Mouse (Mus musculus): ENCODE measurements at regions not wholly inside any gene's neighbourhood (a gene's known extent, or its start where the extent isn't known, plus 50 kb on each side); places are given as distances from the start of the nearest gene placed in this dataset.

- no peak for DNase-seq (ENCODE audit: low read depth, low spot score)
These were observed 235.8 kb upstream of the Tmtc4 start for GRCm38 (mm10) chr14:123219590-123219989.

DNA sequence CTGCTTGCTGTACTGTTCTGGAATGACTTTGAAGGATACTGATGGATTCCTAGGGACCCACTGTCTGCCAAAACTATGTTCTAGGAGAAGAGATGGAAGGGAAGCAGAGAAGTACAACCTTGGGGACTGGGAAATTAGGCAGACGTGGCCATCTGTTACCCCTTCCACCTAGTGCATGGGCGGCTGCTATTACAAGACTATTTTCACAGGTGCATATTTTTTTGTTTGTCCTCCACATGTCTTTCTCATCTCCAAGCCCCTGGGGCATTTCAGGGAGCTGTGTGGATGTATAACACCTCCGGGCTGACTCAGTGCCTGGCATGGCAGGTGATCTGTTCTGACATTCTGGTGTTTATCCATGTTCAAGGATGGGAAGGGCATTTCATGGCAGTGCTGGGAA lies 226.4 kb upstream of the Tmtc4 start:
- DNase-seq (ENCODE audit: low read depth, low spot score): no peak

GRCm38 (mm10) chr14:123202848-123203247 lies 219.0 kb upstream of the Tmtc4 start:
- DNase-seq (ENCODE audit: low read depth, low spot score): no peak

DNA sequence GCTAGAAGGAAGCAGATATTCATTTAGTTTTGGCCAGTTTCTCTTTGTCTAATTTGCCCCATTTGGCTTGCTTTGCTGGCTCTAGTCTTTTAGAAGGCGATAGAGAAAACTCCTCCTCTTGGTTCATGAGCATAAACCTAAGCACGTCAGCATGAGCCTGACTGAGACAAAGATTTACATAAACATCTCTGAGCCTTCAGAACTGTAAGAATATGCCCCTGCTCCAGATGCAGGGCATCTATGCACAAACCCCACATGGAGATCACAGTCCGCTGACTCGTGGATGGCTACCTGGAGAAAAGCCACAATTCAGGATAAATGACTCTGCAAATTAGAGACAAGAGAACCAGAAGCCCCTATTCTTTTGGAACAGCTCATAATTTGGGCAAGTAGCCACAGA lies 218.5 kb upstream of the Tmtc4 start:
- DNase-seq (ENCODE audit: low read depth, low spot score): no peak

- no peak for DNase-seq (ENCODE audit: low read depth, low spot score)
These were observed 217.8 kb upstream of the Tmtc4 start for GRCm38 (mm10) chr14:123201426-123202274.

- no peak for DNase-seq (ENCODE audit: low read depth, low spot score)
These were observed 215.3 kb upstream of the Tmtc4 start for GRCm38 (mm10) chr14:123199111-123199510.

- DNase-seq (ENCODE audit: low read depth, low spot score): no peak
These were observed 208.7 kb upstream of the Tmtc4 start for GRCm38 (mm10) chr14:123192574-123192973.

DNA sequence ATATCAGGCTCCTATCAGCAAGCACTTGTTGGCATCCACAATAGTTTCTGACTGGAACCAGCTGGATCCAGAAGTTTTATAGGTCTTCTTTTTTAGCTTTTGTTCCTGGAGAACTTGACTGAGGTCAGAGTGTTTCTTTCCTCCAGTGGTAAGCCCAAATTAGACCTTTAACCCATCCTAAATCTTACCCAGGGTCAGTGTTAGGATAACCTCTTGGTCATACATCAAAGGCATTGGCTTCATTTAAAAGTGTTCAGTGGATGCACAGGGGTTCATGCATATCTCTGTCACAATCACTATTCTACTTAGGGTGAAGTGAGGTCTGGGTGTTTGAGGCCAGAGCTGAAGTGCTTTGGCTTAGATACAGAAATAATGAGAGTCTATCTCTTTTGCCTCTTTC lies 206.9 kb upstream of the Tmtc4 start:
- DNase-seq (ENCODE audit: low read depth, low spot score): no peak

DNA sequence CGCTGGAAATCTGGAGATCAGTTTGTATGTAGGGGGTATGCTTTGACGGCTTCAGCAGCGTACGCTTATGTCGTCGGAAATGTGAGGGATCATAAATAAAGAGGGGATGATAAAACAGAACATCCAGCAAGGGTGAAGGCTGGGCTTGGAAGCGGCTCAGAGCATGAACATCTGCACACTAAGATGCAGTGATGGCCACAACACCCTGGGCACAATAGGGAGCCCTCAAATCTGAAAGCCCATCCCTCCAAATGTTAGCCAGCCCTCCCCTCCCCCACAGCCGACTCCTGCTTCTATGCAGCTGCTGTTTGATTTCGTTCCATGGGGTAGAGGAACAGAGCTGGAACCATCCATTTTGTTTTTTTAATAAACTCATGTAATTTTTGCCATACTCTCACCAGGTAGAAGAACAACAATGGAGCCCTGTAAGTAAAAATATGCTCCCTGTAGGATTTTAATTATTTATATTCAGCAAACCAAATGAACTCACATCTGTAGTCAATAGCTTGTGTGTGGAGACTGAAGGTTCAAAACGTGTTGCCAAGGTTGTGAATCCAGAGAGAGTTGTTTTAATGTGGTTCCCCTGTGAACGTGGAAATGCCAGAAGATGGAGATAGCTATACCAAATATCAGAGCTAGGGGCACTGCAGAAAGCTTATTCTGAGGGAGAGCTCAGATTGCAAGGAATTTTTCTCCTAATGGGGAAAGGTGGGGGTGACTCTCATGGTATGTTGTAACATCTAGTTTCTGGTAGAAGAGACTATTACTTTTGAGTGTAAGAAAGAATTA lies 203.6 kb upstream of the Tmtc4 start:
- no peak for DNase-seq (ENCODE audit: low read depth, low spot score)

DNA sequence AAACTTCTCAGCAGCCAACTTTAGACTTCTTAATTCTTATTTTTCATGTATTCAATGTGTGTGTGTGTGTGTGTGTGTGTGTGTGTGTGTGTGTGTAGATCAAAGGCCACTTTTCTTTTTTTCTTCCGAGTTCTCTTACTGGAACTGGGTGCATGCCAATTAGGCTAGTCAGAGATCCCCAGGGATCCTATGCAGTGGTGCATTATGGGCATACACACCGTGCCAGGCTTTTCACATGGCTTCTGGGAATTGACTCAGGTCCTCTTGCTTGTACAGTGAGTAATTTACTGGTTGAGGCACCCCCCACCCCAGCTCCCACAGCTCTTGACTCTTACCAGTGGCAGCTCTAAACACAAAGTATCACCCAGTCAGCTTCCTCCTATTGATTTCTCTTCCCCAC lies 189.3 kb upstream of the Tmtc4 start:
- DNase-seq (ENCODE audit: low read depth, low spot score): no peak

- no peak for DNase-seq (ENCODE audit: low read depth, low spot score)
These were observed 188.0 kb upstream of the Tmtc4 start for GRCm38 (mm10) chr14:123171865-123172264.

- no peak for DNase-seq (ENCODE audit: low read depth, low spot score)
These were observed 180.0 kb upstream of the Tmtc4 start for GRCm38 (mm10) chr14:123163842-123164241.

DNA sequence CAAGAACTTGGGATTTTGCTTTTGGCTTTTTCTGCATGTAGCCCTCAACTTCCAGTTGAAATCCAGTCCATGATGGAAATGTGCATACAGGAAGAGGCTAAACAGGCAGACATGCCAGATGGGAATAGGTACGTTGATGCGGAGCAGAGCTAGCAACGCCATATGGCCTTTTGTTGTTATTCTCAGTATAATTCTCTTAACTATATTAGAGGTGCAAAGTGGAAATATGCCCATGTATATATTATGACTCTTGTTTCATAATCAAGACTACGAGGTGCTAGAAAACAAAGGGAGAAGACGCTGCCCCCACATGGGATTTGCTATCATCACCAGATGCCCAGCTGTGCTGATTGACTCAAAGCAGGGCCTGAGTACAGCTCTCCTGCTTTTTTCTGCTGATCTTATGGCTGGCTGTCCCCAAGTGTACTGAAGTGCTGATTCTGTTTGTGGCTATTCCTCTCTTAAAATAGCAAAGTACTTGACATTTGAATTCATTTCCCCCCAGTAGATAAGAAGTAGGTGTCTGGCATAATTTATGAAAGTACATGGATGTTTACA lies 159.7 kb upstream of the Tmtc4 start:
- DNase-seq (ENCODE audit: low read depth, low spot score): no peak

DNA sequence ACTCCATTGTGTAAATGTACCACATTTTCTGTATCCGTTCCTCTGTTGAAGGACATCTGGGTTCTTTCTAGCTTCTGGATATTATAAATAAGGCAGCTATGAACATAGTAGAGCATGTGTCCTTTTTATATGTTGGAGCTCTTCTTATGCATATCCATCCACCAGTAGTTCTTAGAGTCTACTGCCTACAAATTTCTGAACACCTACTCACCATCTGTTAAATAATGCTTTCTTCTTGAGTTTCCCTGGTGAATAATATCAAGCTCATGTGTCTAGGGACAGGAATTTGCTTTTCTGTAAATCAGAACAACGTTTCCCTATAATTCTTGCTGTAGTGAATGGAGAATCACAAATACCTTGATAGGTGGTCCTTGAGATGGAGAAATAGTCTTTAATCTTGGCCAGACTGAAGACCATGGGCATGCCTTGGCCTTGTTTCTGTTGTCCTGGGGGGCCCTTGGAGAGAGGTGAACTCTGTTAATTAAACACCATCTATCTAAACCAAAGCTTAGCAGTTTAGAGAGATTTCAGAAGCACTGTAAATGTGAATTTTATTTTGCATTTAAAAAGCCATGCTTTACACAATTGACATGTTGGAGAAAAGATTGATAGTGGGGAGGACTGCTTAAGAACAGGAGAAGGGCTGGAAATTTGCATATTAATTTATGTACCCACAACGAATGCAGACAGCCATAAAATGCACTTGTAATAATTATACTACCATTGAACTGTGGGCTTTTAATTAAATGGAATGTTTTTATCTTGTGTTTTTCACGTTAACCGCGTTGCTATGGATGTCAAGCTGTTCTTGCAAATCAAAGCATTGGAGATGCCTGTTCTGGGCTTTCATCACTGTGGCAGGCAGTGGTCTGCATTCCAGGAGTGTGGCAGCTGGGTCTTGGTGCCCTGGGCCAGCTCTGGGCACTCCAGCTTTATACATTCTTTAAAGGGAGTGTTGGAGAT lies 155.2 kb upstream of the Tmtc4 start:
- DNase-seq (ENCODE audit: low read depth, low spot score): no peak

- DNase-seq (ENCODE audit: low read depth, low spot score): no peak
These were observed 150.1 kb upstream of the Tmtc4 start for GRCm38 (mm10) chr14:123133979-123134378.

- no peak for DNase-seq (ENCODE audit: low read depth, low spot score)
These were observed 136.5 kb upstream of the Tmtc4 start for GRCm38 (mm10) chr14:123120361-123120760.

DNA sequence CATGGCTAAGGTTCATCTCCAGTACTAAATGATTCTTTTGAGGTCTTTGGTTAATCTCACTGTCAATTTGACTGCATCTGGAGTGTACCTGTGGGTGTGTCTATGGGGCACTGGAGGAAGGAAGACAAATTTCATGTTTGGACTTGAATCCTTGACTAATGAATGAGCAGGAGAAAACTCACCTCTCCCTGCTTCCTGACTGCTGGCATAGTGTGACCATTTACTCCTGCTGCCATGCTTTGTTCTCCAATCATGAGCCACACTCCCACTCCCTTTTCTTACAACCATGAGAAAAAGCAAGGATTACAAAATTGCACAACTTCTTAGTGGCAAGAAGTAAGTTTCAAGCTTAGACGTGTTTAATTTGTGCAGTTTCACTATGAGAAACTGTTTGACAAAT lies 132.5 kb upstream of the Tmtc4 start:
- DNase-seq (ENCODE audit: low read depth, low spot score): no peak

DNA sequence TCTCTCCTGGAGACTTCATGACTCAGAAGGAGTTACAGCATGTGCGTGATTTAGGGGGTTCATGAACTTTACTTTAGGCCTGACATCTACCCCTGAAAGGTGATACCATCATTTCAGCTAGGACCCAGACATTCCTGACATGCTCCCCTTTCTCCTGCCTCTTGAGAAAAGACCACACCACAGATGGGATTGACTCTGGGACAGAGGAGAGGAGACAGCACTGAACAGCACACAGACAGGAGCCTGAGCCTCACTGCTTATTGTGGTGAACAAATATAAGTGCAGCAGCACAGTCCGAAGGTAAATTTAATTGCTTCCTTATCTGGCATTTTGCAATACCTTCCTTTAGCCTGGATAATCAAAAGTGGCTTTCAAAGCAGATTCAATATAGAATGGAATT lies 126.7 kb upstream of the Tmtc4 start:
- DNase-seq (ENCODE audit: low read depth, low spot score): no peak

DNA sequence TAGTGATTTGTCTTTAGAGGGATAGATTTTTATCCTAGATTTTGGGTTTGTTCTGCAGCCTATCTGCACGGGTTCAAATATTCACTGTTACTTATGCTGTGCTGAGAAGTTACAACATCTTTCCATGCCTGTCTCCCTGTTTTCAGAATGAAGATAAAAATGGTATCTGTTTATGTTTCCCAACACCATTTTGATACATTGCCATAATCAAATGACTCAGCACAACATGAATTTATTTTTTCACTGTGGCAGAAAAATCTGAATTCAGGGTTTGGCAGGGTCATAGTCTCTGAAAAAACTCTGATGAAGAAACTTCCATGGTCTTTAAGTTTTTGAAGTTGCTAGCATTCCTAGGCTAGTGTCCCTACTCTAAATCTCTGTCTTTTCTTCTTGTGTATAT lies 116.5 kb upstream of the Tmtc4 start:
- DNase-seq (ENCODE audit: low read depth, low spot score): no peak

- no peak for DNase-seq (ENCODE audit: low read depth, low spot score)
These were observed 112.3 kb upstream of the Tmtc4 start for GRCm38 (mm10) chr14:123096086-123096485.

DNA sequence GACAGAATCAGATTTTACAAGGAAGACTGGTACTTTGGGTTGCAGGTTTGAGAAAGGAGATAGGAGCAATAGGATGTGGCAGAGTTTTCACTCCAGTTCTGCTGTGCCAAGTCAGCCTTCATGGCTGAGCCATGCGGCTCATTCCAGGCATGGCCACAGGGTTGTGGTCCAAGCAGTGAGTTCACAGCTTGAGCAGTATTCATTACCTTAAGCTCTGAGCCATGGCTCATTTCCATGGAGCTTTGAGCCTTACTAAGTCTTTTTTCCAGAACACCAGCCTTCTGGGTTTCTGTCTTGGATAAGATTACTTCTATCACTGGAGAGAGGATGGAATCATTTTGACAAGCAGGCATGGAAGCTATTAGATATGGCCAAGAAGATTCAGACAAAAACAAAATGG lies 98.2 kb upstream of the Tmtc4 start:
- no peak for DNase-seq (ENCODE audit: low read depth, low spot score)

Data from ES-CJ7 (cell line).